Mouse (Mus musculus): ENCODE results near the gene 1700029J07Rik. TPM values are rescaled to one million over a fixed set of nuclear protein-coding genes. Genes with fewer than 3 reads are reported as not detected.

Gene 1700029J07Rik
- 0.40 and 0.59 TPM in 2 replicates for polyA plus RNA-seq (2012; ENCODE audit: insufficient read depth, insufficient read length, missing spikeins)

DNA sequence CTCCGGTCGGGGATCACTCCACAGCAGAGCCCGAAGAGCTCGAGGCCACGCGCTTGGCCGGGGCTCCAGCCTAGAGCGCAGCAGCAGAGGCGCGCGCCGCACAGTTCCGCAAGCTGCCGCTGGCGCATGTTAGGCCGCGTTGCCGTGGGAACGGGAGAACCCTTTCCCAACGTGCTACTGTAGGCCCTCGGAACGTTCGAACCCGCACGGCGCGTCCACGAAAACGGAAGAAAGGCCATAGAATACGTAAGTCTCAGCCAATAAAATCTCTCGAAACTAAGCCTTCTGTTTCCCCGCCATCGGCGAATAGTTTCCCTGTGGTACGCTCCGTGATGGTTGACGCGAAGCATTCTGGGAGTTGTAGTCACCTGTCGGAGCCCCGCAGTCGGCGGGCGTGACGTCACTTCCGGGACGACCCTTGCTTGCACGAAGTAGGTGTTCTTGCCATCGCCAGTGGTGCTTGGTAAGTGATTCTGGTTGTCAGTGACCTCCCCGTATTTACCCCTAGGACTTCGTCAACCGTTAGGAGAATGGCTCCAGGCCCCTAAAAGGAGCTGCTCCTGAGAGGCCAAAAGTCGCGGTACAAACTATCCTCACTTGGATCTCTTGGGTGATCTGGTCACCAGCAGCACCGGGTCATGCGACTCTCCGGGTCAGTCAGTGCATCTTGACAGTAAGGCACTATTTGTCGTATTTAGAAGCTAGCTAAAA is at the start of gene 1700029J07Rik, which contains the start of gene Ufsp2:
1700029J07Rik (minus strand) TSS at position 127 of the 711 bp plus-strand sequence.
Ufsp2 (plus strand) TSS at position 403 of the 711 bp plus-strand sequence.
- peak within 1 kb of the TSS; percentile 79 for H3K4me3 ChIP-seq (ENCODE audit: insufficient read depth, low read length)
- H3K4me1 ChIP-seq (ENCODE audit: control insufficient read depth, insufficient read depth, low read length), result peaks cover 8% of the 10 kb centered on the region
- TF ChIP-seq CTCF (IDR thresholded peaks at IDR 0.05; ENCODE audit: low read depth, low read length) (no peak), POLR2A (IDR thresholded peaks at IDR 0.05; ENCODE audit: borderline replicate concordance, low read depth, low read length) (0 out of 2 replicates have a peak, but pooled peaks have one; percentile 43)
- H3K27ac ChIP-seq (ENCODE audit: insufficient read depth, low read depth, low read length), result peak within 1 kb of the TSS; percentile 80

DNA sequence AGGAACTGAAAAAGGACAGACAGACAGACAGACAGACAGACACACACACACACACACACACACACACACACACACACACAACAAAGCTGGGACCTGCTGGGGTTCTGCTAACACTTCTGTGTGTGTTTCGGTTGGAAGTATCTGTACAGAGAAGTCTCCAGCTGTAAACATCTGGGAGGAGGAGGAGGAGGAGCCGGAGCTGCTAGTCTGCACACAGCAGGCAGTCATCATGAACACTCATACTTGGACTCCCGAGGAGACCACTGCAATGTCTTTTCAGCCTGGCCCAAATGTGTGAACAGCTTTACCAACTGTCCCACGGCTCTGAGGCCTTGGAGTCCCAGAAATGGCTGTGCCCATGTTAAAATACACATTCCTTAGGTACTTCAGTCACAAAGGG is 49.3 kb upstream of the 1700029J07Rik start:
- no peak for TF ChIP-seq POLR2A (IDR thresholded peaks at IDR 0.05; ENCODE audit: borderline replicate concordance, low read depth, low read length)
- no peak for TF ChIP-seq CTCF (IDR thresholded peaks at IDR 0.05; ENCODE audit: low read depth, low read length)
- Histone ChIP-seq H3K27ac (ENCODE audit: insufficient read depth, low read depth, low read length) (no peak overlapping the region), H3K4me1 (ENCODE audit: control insufficient read depth, insufficient read depth, low read length) (no peaks in the 10 kb centered on the region; the same call in 1 of the 2 replicates), H3K4me3 (ENCODE audit: insufficient read depth, low read length) (no peak overlapping the region)

DNA sequence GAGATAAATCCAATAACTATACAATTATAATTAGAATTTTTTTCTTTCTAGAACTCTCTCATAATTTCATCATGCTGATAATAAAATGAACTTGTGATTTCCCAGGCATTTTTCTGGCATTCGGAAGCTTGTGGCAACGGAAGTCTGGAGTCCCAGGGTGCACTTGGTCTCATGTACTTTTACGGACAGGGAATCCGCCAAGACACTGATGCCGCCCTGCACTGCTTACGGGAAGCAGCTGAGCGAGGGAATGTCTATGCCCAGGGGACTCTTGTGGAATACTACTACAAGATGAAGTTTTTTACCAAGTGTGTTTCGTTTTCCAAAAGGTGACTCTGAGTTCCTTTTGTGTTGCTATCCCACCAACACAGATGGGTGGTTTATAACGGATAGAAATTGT is 47.7 kb upstream of the 1700029J07Rik start:
- no peak overlapping the region for H3K4me3 ChIP-seq (ENCODE audit: insufficient read depth, low read length)
- H3K4me1 ChIP-seq (ENCODE audit: control insufficient read depth, insufficient read depth, low read length), result no peaks in the 10 kb centered on the region; the same call in 1 of the 2 replicates
- no peak for TF ChIP-seq CTCF (IDR thresholded peaks at IDR 0.05; ENCODE audit: low read depth, low read length)
- no peak for TF ChIP-seq POLR2A (IDR thresholded peaks at IDR 0.05; ENCODE audit: borderline replicate concordance, low read depth, low read length)
- H3K27ac ChIP-seq (ENCODE audit: insufficient read depth, low read depth, low read length), result no peak overlapping the region

DNA sequence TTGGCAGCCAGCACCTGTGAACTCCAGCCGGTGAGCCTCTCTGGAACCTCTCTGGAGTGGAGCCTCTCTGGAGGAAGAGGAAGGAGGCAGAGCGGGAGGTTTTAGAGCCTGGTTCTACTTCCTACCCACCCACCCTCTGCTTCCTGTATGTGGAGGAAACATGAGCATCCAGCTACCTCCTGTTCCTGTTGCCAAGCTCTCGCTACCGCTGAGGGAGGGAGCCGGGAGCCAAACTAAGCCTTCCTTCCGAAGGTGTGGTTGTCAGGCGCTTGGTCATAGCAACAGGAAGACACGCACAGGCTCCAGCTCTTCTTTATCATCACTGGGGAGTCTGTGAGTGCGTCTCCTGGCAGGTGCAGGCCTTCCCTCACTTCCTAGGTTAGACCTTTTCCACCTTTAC is 47.2 kb upstream of the 1700029J07Rik start:
- Histone ChIP-seq H3K4me3 (ENCODE audit: insufficient read depth, low read length) (no peak overlapping the region), H3K27ac (ENCODE audit: insufficient read depth, low read depth, low read length) (no peak overlapping the region), H3K4me1 (ENCODE audit: control insufficient read depth, insufficient read depth, low read length) (no peaks in the 10 kb centered on the region; the same call in 1 of the 2 replicates)
- TF ChIP-seq POLR2A (IDR thresholded peaks at IDR 0.05; ENCODE audit: borderline replicate concordance, low read depth, low read length) (no peak), CTCF (IDR thresholded peaks at IDR 0.05; ENCODE audit: low read depth, low read length) (no peak)

DNA sequence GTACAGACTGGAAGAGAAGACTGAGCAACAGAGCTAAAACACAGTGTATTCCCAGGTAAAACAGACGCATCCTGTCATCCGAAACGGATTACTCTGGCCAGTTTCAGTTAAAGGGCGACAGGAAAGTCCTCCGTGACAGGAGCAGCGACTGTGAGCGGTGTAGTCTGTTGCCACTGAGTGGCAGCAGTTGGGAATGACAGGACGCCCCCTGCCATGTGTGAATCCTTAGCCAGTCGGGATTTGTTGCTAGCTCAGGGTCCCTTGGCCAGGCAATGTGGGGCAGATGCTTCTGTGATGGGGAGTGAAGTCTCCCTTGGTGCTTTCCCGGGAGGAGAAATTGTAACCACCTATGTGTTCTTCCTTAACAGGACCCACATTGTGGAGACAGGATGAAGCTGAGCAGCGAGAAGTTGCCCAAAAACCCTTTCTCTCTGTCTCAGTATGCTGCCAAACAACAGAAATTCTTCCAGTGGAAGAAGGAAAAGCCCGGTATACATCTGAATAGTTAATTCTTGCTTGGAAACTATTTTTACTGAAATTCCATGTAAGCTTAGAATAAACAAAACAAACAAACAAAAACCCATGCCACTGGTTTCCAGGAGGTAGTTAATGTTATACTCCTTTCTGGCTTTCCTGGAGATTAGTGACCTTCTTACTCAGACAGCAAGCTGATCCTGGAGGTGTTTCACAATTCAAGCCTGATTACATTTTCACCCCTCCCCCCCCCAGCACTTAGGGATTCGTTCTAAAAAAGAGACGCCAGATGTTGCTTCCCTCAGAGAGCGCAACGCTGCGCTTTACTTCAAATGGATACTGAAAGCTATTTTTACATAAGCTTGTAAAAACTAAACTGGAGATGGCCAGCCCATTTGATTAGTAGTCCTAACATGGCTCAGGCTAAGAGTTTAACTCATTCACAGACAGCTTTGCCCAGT is 36.0 kb upstream of the 1700029J07Rik start:
- TF ChIP-seq POLR2A (IDR thresholded peaks at IDR 0.05; ENCODE audit: borderline replicate concordance, low read depth, low read length) (no peak), CTCF (IDR thresholded peaks at IDR 0.05; ENCODE audit: low read depth, low read length) (no peak)
- Histone ChIP-seq H3K4me3 (ENCODE audit: insufficient read depth, low read length) (no peak overlapping the region), H3K27ac (ENCODE audit: insufficient read depth, low read depth, low read length) (no peak overlapping the region), H3K4me1 (ENCODE audit: control insufficient read depth, insufficient read depth, low read length) (peaks cover 10% of the 10 kb centered on the region)

DNA sequence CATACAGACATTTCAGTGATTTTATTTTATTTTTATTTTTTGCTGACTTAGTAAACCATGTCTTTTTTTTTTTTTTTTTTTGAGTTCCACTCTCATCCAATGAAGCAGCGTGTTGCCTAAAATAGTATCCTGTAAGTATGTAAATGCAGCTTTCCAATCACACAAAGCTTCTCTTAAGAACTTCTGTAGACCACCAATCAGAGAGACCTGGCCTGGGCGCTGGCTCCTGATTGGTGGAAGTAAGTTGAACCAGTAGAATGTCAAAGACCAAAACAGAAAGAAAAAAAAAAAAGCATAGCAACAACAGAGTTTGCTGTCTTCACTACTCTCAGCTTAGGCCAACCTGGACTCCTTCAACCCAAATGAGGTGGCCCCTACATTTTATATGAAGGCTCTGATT is 35.3 kb upstream of the 1700029J07Rik start:
- Histone ChIP-seq H3K27ac (ENCODE audit: insufficient read depth, low read depth, low read length) (no peak overlapping the region), H3K4me1 (ENCODE audit: control insufficient read depth, insufficient read depth, low read length) (peaks cover 10% of the 10 kb centered on the region), H3K4me3 (ENCODE audit: insufficient read depth, low read length) (no peak overlapping the region)
- TF ChIP-seq CTCF (IDR thresholded peaks at IDR 0.05; ENCODE audit: low read depth, low read length), result no peak
- no peak for TF ChIP-seq POLR2A (IDR thresholded peaks at IDR 0.05; ENCODE audit: borderline replicate concordance, low read depth, low read length)

DNA sequence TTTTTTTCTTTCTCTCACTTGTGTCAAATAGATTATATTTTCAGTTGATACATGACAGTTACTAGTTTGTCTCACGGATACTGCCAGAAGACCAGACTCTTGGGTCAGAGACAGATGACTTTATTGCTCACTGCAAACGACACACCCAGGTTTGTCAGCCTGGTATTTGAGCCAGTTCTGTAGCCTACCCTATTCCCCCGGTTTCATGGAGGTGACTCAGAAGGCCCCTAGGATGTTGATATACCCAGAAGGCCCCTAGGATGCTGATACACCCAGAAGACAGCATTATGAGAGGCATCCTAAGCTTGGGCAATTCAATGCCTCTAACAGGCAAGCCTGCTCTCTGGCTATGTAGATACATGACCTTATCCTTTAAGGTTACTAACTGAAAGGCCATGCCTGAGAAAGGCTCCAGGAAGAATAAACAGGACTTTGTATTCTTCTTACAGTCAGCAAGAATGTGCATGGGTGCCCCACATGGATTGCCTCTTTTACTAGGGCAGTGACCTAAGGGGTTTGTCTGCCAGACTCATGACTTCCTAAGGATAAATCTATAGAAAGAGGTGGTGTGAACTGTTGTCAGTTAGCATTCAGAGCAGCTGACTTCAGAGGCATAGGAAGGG is 32.1 kb upstream of the 1700029J07Rik start:
- Histone ChIP-seq H3K4me1 (ENCODE audit: control insufficient read depth, insufficient read depth, low read length) (peaks cover 10% of the 10 kb centered on the region), H3K27ac (ENCODE audit: insufficient read depth, low read depth, low read length) (no peak overlapping the region), H3K4me3 (ENCODE audit: insufficient read depth, low read length) (no peak overlapping the region)
- TF ChIP-seq POLR2A (IDR thresholded peaks at IDR 0.05; ENCODE audit: borderline replicate concordance, low read depth, low read length) (no peak), CTCF (IDR thresholded peaks at IDR 0.05; ENCODE audit: low read depth, low read length) (no peak)

DNA sequence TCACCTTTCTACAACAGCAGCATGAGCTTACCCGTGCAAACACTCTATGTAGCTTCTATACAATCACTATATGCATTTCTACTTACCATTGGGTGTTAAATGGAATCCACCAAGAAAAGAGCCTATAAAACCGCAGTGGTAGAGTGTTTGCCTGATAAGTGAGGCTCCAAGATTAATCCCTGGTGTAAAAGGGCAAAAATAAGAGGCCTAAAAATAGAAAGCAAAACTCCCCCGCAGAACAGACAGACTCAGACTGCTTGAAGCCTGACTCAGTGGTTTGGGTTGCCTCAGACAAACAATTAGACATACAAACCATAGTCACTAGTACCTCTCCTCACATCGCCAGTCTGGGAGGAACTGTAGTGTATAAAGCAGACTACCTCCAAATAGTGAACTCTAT is 30.5 kb upstream of the 1700029J07Rik start, which contains the start of gene Ankrd37:
Ankrd37 (minus strand) TSS at position 112 of the 400 bp plus-strand sequence.
- no peak for TF ChIP-seq CTCF (IDR thresholded peaks at IDR 0.05; ENCODE audit: low read depth, low read length)
- Histone ChIP-seq H3K4me1 (ENCODE audit: control insufficient read depth, insufficient read depth, low read length) (peaks cover 2% of the 10 kb centered on the region), H3K27ac (ENCODE audit: insufficient read depth, low read depth, low read length) (no peak within 1 kb of the TSS), H3K4me3 (ENCODE audit: insufficient read depth, low read length) (no peak within 1 kb of the TSS)

All from bone marrow macrophage, adult 2 months (primary cell).